Comparison of ENCODE assay signal across 9 mouse cellular contexts in genomic region chr13:35947354-35948000, GRCm38 (mm10). TPM values are rescaled to one million over a fixed set of nuclear protein-coding genes. Genes with fewer than 3 reads are reported as not detected.
A peak's percentile ranks its signal among the peaks of the same experiment; 100 is the strongest.
DNase-seq lines count a peak whose midpoint lies in the region; ATAC-seq and TF ChIP-seq lines count a peak whose summit lies in the region.
"Had no signal": no experiment of that assay in that cellular context is flagged by ENCODE, and none has a peak within 500 bp of the region (broad histone marks: within the 10 kb centered on the region; RNA-seq: fewer than 3 reads in every experiment).

No protein-coding gene starts in this region.

- DNase-seq in liver, result peak; percentile 79
- DNase-seq in cerebellum, postnatal 14 days, result peak; percentile 88 to 90
- peak; percentile 39 to 79 for DNase-seq in frontal cortex, postnatal 14 days (ENCODE audit: low spot score in 2 of 2)
- DNase-seq in hindbrain, postnatal 0 days (ENCODE audit: low spot score), result peak; percentile 93
- peak; percentile 68 to 74 for DNase-seq in left cerebral cortex, postnatal 36 days (ENCODE audit: low spot score in 2 of 2)
- peak; percentile 30 to 66 for DNase-seq in spleen, postnatal 14 days (ENCODE audit: low spot score in 2 of 2)

- no peak overlapping the region for H3K4me2 ChIP-seq in liver, embryonic 12.5 days
- H3K4me2 ChIP-seq in hindbrain, postnatal 0 days (ENCODE audit: low read depth, low read length), result no peak overlapping the region
- H3K4me2 ChIP-seq in myocyte (ENCODE audit: low read depth), result peak overlapping the region; percentile 48
- H3K4me2 ChIP-seq: embryonic facial prominence, embryonic 12.5 days had no signal

- H3K4me1 ChIP-seq in liver, embryonic 12.5 days, result no peaks in the 10 kb centered on the region; the same call in 1 of the 2 replicates
- H3K4me1 ChIP-seq in hindbrain, postnatal 0 days (ENCODE audit: insufficient read depth, low read length), result no peaks in the 10 kb centered on the region
- H3K4me1 ChIP-seq: embryonic facial prominence, embryonic 12.5 days had no signal

- H3K4me3 ChIP-seq in liver, embryonic 12.5 days, result no peak overlapping the region
- H3K4me3 ChIP-seq in hindbrain, postnatal 0 days (ENCODE audit: low read length), result no peak overlapping the region
- no peak overlapping the region for H3K4me3 ChIP-seq in myocyte
- H3K4me3 ChIP-seq: embryonic facial prominence, embryonic 12.5 days had no signal

- intact Hi-C loops in left cerebral cortex, postnatal 36 days (cut with DNase I), result loop anchor here (2.0 to 10.0 kb wide), 2 partner anchors 163 to 917 kb away; no protein-coding TSS in a partner anchor

- peaks cover 14% of the 10 kb centered on the region for H3K27me3 ChIP-seq in liver, embryonic 12.5 days (replicated peaks)
- H3K27me3 ChIP-seq in hindbrain, postnatal 0 days (ENCODE audit: insufficient read depth, low read length), result no peaks in the 10 kb centered on the region
- peaks cover 5% of the 10 kb centered on the region for H3K27me3 ChIP-seq in myocyte (ENCODE audit: control insufficient read depth, insufficient read depth, insufficient read length)
- H3K27me3 ChIP-seq: embryonic facial prominence, embryonic 12.5 days had no signal

- 19% methylated on average over 14 of the region's 14 CpGs for WGBS in liver, embryonic 12.5 days (ENCODE audit: insufficient replicate concordance)
- 21% methylated on average over 14 of the region's 14 CpGs for WGBS in hindbrain, postnatal 0 days

- ATAC-seq in liver, embryonic 12.5 days, result no peak
- peak; percentile 55; the same call in 1 of the 2 replicates for ATAC-seq in hindbrain, postnatal 0 days

- H3K79me2 ChIP-seq in myocyte (ENCODE audit: control insufficient read depth, insufficient read depth), result no peaks in the 10 kb centered on the region

- no peak overlapping the region for H3K27ac ChIP-seq in liver, embryonic 12.5 days
- H3K27ac ChIP-seq in hindbrain, postnatal 0 days, result no peak overlapping the region
- H3K27ac ChIP-seq: embryonic facial prominence, embryonic 12.5 days had no signal

- H3K9me3 ChIP-seq in liver, embryonic 12.5 days (replicated peaks), result no peaks in the 10 kb centered on the region
- H3K9me3 ChIP-seq in hindbrain, postnatal 0 days (ENCODE audit: low read length), result no peaks in the 10 kb centered on the region
- H3K9me3 ChIP-seq: embryonic facial prominence, embryonic 12.5 days had no signal

- H3K36me3 ChIP-seq in liver, embryonic 12.5 days, result no peaks in the 10 kb centered on the region
- no peaks in the 10 kb centered on the region for H3K36me3 ChIP-seq in hindbrain, postnatal 0 days (ENCODE audit: insufficient read depth, low read length)
- H3K36me3 ChIP-seq in myocyte (ENCODE audit: control insufficient read depth, insufficient read depth), result no peaks in the 10 kb centered on the region
- H3K36me3 ChIP-seq: embryonic facial prominence, embryonic 12.5 days had no signal

- no peak for TF ChIP-seq POLR2A in myocyte (IDR thresholded peaks at IDR 0.05; ENCODE audit: insufficient read length, low read depth)

- no peak overlapping the region for H3K9ac ChIP-seq in liver, embryonic 12.5 days
- H3K9ac ChIP-seq in hindbrain, postnatal 0 days (replicated peaks; ENCODE audit: low read length), result no peak overlapping the region
- H3K9ac ChIP-seq: embryonic facial prominence, embryonic 12.5 days had no signal

- no peak overlapping the region for H3ac ChIP-seq in myocyte (ENCODE audit: control insufficient read depth, insufficient read length)

- TF ChIP-seq CTCF in hindbrain, postnatal 0 days (IDR thresholded peaks at IDR 0.05; ENCODE audit: low read depth), result peak; percentile 97

TF ChIP-seq in myocyte, 11 proteins besides CTCF, POLR2A, EP300 and RAD21:
- TF ChIP-seq E2F4 (IDR thresholded peaks at IDR 0.05; ENCODE audit: insufficient read depth) (no peak), POLR2AphosphoS2 (IDR thresholded peaks at IDR 0.05; ENCODE audit: insufficient read length, low read depth) (no peak), MYOD1 (IDR thresholded peaks at IDR 0.05; ENCODE audit: control insufficient read depth in 1 of 3, insufficient read length in 2 of 3, low read depth in 2 of 3) (no peak), TCF3 (IDR thresholded peaks at IDR 0.05; ENCODE audit: insufficient read length, low read depth) (no peak), MAX (IDR thresholded peaks at IDR 0.05; ENCODE audit: low read depth) (no peak)
TF ChIP-seq in myocyte: peak in this region for 0.

RNA-seq across cellular contexts. Expression of gene Ppp1r3g, which starts 11.2 kb away (rescaled TPM):
- polyA plus RNA-seq in liver, embryonic 12.5 days (2016; fragmentation: Nextera tagmentation; extraction: Ambion mirVana), result 0.30 and 0.37 TPM in 2 replicates
- 4.1 and 4.3 TPM in 2 replicates for total RNA-seq in hindbrain, postnatal 0 days (2014; rRNA removed)
- 0.50 and 1.0 TPM in 2 replicates for polyA plus RNA-seq in hindbrain, postnatal 0 days (2015; fragmentation: Nextera tagmentation; extraction: Ambion mirVana)
- total RNA-seq in left cerebral cortex, postnatal 36 days (2021), result 10 to 100 TPM; 16.5 to 17.1 TPM
- not detected for polyA plus RNA-seq in myocyte (2012; fragmentation: generic; extraction: Trizol)

RNA-seq across cellular contexts. Expression of gene Rpp40, which starts 41.3 kb away (rescaled TPM):
- 15.7 and 16.5 TPM in 2 replicates for polyA plus RNA-seq in liver, embryonic 12.5 days (2016; fragmentation: Nextera tagmentation; extraction: Ambion mirVana)
- 3.0 and 3.3 TPM in 2 replicates for total RNA-seq in hindbrain, postnatal 0 days (2014; rRNA removed)
- 8.7 and 9.5 TPM in 2 replicates for polyA plus RNA-seq in hindbrain, postnatal 0 days (2015; fragmentation: Nextera tagmentation; extraction: Ambion mirVana)
- total RNA-seq in left cerebral cortex, postnatal 36 days (2021), result 1 to 10 TPM; 5.0 to 5.4 TPM
- 13.6 TPM for polyA plus RNA-seq in myocyte (2012; fragmentation: generic; extraction: Trizol)
